ENCODE assay signal across 20 mouse cellular contexts in the genomic region with DNA sequence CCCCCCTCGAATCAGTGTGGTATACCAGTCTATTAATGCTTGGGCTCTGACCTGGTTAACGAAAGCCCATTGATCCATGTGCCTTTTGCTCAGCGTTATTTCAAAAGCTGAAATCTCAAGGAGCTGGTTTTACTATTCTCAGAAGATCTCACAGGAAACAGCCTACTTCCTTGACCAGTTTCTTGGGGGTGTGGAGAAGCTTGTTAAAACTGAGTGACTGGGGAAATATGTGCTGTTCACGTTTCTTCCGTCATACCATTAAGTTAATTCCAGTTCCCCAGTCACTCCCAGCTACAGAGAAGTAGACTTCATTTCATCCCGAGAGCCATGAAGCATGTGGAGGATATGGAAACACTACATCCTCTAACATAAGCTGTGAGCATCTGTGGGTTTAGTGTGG.
"Had no signal": no experiment of that assay in that cellular context is flagged by ENCODE, and none has a peak within 500 bp of the region (broad histone marks: within the 10 kb centered on the region; RNA-seq: fewer than 3 reads in every experiment).

No protein-coding gene starts in this region.

- H3K36me3 ChIP-seq: midbrain, embryonic 10.5 days; midbrain, embryonic 12.5 days; neural tube, embryonic 13.5 days; neural tube, embryonic 15.5 days had no signal

- H3K9ac ChIP-seq: lung, embryonic 14.5 days; midbrain, embryonic 12.5 days; neural tube, embryonic 13.5 days; neural tube, embryonic 15.5 days had no signal

- ATAC-seq: midbrain, embryonic 16.5 days had no signal

- H3K4me3 ChIP-seq: midbrain, embryonic 10.5 days; midbrain, embryonic 12.5 days; myocyte; neural tube, embryonic 13.5 days; neural tube, embryonic 15.5 days had no signal

- H3K4me2 ChIP-seq: lung, embryonic 14.5 days; midbrain, embryonic 12.5 days; neural tube, embryonic 13.5 days; neural tube, embryonic 15.5 days had no signal

- H3K27me3 ChIP-seq: neural tube, embryonic 13.5 days; neural tube, embryonic 15.5 days had no signal

- DNase-seq: lung, adult 18-20 months; lung, embryonic 14.5 days; lung, postnatal 14 days; lung, postnatal 36 days; midbrain, embryonic 14.5 days; retina, postnatal 1 day; right cerebral cortex, adult 18-20 months; right cerebral cortex, postnatal 25 days; right cerebral cortex, postnatal 4 days; spleen, adult 18-20 months; thymus, adult 18-20 months; thymus, postnatal 14 days; thymus, postnatal 36 days had no signal

- H3K9me3 ChIP-seq: midbrain, embryonic 10.5 days; midbrain, embryonic 12.5 days; neural tube, embryonic 13.5 days; neural tube, embryonic 15.5 days had no signal

- H3K27ac ChIP-seq: macrophage; midbrain, embryonic 10.5 days; midbrain, embryonic 12.5 days; neural tube, embryonic 13.5 days; neural tube, embryonic 15.5 days had no signal
